Mouse (Mus musculus): Measurements from ENCODE around the gene Tmem72.

Gene Tmem72

DNA sequence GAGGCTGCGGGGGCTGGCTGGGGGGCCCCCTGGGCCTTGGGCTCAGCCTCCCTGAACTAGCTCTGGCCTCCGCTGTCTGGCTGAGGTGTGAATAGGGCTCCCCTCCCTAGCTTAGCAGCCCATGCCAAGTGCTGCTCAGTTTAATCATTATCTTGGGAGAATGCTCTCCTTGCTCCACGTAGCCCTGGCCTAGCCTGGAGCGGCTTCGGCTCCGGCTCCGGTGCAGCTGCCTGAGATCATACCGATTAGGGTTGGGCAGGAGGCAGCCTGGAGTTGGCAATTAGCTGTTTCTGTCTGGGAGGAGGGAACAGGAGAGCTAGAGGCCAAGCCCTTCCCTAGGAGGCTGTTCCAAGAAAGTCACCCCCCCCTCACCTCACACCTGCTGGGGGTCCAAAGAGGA lies at the start of gene Tmem72:
TSS of gene Tmem72 (minus strand) at position 248 of the 400 bp plus-strand sequence.
- no peak for DNase-seq (ENCODE audit: low read depth, low spot score)

DNA sequence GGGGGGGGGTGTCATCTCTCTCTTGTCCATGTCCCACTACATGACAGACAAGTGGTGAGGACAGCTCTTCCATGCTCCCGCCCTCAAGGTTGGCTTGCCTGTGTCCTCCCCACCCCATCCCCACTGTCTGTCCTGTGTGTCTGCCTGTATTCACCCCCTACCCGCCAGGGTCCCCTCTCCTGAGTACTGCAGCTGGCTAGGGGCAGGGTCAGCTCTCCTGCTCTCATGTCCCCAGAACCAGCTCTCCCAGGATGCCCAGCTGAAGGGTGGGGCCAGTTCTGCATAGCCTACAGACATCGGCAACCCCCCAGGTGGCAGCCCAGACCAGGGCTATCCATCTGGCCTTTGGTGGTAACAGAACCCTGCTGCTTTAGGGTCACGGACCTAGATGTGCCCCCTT lies 47.8 kb upstream of the Tmem72 start:
- DNase-seq (ENCODE audit: low read depth, low spot score): no peak

DNA sequence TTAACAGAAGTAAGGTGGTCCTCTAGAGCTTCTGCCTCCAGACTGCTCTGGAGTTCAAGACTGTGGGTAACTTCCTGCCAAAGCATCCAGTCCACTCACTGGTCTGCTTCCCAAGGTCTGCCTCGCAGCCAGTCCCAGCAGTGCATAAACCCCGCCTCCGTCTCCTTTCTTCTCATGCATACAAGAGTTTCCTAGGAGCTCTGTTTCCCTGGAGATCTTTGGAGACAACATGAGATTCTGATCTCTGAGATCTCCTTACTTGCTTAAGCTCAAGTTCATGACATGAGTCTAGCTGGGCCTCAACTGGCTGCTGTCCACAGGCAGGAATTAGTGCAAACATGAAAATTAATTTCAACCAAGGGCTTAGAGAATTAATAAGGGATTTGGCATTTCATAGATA lies 45.6 kb upstream of the Tmem72 start:
- DNase-seq (ENCODE audit: low read depth, low spot score): no peak

DNA sequence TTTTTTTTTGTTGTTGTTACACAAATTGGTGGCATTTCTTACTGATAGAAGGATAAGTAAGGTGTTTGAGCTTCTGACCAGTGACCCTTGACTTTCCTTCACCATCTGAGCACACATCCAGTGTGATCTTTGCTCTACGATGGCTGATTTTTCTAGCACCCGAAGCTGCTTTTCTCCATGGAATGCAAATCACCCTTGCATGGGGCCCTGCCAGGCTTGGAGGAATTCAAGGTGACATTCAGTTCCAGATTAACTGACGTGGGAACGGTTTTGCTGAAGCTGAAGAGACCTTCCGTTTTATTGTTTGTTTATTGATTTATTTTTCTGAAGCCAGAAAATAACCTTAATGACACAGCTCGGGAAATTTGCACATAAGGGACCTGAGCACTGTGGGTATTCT lies 43.5 kb upstream of the Tmem72 start:
- DNase-seq (ENCODE audit: low read depth, low spot score): no peak

DNA sequence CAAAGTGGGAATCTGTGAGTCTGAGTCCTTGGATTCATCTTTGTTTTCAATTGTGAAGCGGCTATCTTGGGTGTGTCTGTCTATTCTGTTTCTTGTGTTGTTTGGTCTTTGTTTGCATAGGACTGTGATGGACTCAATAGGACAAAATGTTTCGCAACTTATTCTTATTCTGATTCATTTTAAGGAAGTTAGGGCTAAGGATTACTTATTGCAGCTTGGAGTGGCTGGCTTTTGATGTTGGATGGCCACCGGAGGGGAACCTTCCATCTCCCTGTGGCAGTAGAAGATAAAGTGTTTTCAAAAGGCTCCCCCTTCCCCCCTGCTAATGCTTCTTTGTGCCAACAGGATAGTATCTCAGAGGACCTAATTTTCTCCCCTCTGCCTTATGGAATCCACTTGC lies 39.7 kb upstream of the Tmem72 start:
- no peak for DNase-seq (ENCODE audit: low read depth, low spot score)

DNA sequence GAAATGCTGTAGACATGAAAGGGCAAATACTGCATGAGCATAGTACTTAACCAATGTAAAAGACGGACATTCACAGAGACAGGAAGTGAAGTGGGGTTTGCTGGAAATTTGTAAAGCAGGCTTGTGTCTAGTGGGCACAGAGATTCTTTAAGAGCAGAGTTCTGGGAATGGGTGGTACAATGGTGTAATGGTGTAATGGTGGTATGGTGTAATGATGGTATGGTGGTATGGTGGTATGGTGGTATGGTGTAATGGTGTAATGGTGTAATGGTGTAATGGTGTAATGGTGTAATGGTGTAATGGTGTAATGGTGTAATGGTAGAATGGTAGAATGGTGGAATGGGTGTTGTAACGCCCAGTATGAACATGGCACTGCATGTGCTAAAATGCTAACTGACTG lies 21.3 kb upstream of the Tmem72 start:
- no peak for DNase-seq (ENCODE audit: low read depth, low spot score)

DNA sequence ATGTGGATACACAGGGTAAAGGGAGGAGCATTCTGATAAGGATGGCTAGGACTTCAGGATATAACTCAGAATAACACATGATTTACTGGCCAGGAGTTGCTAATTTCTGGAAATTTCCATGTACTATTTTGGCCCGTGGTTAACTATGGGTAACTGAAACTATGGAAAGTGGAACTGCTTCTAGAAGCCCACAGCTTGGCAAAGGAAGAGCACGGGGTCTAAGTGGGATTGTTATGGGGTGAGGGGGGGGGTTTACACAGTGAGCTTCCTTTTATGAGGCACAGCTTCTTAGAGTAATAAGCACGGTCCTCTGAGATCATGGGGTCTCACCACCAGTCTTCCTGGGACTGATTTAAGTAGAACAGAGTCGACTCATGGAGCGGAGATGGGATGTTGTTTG lies 18.6 kb upstream of the Tmem72 start:
- DNase-seq (ENCODE audit: low read depth, low spot score): no peak

DNA sequence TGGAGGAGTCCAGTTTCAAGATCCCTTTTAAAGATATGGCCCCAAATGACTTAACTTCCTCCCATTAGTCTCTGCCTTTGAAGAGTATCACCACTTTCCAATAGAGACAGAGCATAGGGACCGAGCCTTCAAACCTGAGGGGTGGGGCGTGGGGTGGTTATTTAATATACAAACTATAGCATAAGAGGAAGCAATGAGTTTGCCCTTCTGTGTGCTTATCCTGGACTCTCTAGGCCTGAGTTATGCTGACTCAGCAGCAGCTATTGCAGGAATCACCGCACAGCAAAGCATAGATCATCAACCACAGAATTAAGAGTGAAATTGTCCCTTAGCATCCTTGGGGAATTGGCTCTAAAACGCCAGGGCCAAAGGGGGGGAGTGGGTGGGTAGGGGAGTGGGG lies 16.9 kb upstream of the Tmem72 start:
- DNase-seq (ENCODE audit: low read depth, low spot score): no peak

DNA sequence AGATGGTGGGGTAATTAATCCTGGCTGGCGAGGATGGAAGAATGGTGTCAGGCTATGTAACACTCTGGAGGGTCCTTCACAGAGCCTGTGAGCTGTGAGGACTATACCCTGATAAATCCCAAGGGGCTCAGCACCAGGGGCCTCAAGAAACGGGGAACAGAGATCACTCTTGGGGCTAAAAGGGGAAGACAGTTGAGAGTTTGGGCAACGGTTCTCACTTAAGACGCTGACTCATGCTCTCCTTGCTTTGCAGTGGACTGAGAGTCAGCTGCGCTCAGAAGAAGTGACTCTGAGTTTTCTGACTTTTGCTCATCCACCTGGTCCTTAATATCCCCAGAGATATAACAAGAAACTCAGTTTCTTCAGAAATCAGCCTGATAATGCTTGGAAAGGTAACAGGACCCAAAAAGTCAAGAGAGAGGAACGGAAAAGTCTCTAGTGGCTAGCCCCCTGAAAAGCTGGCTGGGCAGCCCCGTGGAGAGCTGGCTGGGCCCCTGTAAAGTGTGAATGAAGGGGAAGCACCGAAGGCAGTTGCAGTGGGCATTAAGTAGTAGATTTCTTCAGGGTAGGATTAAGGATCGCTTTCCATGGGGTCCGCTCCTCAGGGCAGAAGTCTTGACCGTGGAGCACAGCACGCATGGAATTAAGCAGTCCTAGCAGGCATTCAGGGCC lies 7.9 kb upstream of the Tmem72 start:
- no peak for DNase-seq (ENCODE audit: low read depth, low spot score)

DNA sequence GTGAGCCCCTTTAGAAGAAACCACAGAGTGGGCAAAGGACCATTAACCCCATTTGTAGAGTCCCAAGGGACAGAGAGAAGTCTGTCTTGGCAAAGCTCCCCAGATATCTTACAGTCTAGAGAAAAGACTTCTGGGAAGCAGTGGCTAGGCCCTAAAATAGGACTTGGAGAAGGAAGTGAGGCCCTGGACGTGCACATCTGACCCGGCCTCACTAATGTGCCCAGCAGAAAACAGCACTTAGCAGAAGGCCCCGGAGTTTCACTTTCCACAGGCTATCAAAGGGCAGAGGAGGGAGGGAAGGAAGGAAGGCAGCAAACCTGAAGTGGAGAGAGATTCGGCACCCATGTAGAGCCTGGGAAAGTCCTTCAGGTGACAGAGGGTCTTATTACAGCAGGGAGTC lies 2.2 kb upstream of the Tmem72 start:
- DNase-seq (ENCODE audit: low read depth, low spot score): no peak

DNA sequence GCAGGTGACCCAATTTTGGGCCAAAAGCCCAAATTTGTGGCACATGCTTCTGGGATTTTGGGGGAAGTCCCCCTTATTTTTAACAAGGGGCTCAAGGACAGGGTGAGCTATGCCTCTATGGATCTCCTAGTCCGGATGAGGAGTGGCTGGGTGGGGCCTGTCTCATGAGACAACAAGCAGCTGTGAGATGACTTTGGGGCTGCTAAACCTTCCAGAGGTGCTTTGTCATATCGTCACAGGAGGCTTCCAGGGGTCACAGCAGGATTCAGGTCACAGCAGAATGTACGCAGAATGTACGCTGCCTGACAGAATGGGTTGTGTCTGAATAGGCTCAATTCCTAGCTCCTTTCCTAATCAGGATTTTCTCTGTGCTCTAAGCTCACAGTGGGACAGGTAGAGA lies 1.6 kb upstream of the Tmem72 start:
- no peak for DNase-seq (ENCODE audit: low read depth, low spot score)

DNA sequence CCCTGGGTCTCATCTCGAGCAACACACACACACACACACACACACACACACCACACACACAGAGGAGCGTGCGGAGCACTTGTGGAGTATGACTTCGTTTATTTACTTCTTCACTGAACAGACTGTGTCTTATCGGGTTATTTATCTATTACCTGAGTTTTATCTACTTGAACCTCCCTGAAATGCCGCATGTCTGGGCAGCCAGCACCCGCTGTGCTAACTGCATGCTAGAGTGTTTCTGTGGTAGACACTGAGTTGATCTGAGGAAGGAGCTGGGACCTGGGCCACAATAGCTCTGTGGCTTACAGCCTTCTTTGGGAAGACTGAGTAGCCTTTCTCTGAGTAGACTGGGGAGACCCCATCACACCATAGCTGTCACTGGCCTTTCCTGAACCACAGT lies 1.1 kb upstream of the Tmem72 start:
- no peak for DNase-seq (ENCODE audit: low read depth, low spot score)

DNA sequence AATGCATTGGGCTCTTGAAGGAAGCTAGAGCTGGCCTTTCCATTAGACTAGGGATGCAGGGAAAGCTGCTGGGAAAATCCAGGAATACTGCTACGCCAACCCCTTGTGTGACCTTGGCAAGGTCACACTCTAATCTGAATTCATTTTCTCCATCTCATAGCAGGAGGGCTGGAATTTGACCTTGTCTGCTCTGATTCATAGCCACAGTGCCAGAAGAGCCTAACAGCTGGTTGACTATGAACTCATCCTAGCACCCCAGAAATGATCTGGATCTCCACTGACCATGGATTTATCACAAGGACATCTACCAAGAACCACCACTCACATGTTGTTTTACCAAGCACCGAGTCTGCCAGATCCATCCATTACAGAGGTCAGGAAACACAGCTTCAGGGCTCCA lies 1.5 kb downstream of the Tmem72 start:
- no peak for DNase-seq (ENCODE audit: low read depth, low spot score)

DNA sequence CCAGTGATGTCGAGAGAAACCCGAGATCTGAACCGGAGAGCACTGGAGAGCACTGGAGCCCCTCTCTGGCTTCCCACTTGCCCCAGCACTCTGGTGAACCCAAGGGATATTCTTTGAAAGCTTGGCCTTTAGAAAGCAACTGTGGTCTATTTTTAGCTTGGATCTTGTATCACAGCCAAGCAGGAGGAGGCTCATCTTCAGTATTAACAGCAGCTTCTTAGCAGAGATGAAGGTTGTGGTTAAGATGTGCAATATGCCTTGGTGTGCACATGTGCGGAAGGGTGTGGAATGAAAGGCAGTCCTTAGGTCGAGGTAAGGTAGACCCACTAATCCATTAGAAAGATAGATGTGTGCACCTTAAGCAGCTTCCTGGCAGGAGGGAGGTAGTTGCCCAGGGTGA lies 2.1 kb downstream of the Tmem72 start:
- DNase-seq (ENCODE audit: low read depth, low spot score): no peak

DNA sequence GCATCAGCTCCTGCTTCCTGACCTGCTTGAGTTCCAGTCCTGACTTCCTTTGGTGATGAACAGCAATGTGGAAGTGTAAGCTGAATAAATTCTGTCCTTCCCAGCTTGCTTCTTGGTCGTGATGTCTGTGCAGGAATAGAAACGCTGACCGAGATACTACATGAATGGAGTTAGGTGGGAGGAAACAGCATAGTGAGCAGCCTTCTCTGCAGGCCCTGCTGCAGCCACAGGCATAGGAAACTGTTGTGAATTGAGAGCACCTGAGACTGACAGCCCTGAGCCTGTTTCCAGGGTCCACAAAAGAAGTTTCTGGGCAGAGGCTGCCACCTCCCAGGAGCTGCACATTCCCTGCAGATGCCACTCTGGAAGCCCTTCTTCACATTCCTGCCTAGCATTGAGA lies 2.7 kb downstream of the Tmem72 start:
- DNase-seq (ENCODE audit: low read depth, low spot score): no peak

DNA sequence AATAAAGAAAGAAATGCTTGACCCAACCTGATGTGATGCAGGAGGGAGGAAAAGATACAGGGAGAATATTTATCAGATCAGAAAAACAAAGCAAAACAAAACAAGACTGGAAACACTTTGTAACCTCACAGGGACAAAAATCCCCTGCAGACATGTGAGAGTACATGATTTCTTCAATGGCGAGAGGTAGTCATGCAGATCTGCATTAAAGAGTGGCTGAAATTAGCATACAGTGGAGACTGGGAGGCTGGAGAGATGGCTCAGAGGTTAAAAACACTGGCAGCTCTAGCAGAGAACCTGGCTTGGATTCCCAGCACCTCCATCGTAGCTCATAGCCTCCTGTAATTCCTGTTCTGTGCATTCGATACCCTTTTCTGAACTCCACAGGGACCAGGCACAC lies 4.2 kb downstream of the Tmem72 start:
- DNase-seq (ENCODE audit: low read depth, low spot score): no peak

DNA sequence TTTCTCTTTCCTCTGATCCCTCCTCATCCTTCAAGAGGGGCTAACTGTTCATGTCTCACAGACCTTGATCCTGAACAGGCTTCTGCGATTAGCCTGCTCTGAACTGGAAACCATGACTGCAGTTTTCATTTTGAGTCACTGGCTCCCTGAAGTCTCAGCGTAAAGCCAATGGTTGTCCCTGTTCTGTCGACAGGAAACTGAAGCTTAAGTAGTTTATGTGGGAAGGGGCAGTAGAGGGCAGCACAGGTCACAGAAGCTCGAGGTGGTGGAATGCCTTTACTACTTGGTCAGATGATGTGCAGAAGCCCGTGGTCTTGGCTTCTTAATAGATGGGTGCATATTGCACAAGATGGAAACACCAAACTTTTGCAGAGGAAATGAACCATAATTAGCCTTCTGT lies 4.7 kb downstream of the Tmem72 start:
- no peak for DNase-seq (ENCODE audit: low read depth, low spot score)

DNA sequence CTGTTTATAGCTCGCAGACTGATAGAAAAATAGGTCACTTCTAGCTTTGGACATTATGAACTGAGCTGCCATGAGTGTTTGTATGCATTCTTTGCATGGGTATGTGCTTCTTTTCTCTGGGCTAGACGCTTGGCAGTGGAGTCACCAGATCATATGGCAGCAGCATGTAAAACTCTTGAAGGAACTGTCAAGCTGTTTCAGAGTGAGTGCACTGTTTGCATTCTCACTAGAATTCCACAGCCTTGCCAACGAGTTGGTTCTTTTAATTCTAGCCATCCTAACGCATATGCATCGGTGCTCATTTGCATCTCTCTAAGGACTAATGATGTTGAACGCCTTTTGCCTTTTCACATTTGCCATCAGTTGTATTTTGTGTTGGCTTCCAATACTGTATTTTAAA lies 12.4 kb downstream of the Tmem72 start:
- no peak for DNase-seq (ENCODE audit: low read depth, low spot score)

DNA sequence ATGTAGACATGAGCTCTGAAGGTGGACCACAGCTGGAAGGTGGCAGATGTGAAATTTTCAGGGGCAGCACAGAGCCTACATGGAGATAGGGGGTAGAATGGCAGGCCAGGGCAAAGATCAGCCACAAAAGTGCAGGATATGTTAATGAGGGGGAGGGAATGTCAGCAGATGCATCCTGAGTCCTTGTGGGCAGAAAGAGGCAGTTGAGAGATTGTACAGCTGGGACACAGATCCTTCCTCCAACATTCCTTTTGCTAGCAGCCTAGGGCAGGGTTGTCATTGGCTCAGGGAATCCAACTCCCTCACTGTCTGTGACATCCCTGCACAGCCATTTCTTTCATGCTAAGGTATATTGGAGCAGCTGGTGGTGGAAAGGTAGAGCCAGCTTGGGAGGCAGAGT lies 15.9 kb downstream of the Tmem72 start:
- DNase-seq (ENCODE audit: low read depth, low spot score): no peak

DNA sequence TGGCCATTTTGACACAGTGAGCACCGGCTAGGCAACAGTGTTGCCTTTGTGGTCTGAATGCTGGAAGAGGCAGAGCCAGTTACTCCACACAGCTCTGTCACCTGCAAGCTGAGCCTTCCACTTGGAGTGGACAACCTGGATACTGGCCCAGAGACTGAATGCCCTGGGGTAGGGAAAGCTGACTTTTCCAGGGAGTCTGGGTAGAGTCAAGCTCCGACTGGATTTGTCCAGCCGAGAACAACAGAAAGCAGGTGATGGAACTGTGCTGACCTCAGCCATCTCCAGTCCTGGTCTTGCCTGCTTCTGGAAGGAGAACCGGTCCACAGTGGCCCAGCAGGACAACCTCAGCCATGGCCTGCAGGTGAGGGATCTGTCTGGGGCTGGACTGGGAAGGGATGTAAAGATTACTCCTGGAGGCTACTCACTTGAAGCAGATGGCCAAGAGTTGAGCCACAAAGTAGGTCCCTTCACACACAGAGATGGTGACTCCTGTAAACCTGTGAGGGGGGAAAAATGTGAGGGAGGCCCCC lies 18.8 kb downstream of the Tmem72 start:
- DNase-seq (ENCODE audit: low read depth, low spot score): no peak

DNA sequence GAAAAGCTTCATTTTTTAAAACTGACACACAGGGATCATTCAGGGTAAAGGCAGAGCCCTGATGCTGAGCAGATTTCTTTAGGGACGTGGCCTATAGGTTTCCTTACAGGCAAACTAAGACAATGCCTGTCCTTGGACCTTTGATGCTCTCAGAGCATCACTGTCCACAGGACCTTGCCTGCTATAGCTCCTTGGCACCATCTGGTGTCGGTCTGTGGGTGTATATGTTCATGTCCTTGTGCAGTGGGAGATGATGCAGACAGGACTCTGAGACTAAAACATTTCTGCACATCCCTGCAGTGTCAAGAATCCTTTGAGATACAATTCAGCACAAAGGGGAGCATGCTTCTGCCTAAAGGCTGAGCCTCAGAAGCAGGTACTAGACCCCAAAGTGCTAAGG lies 19.3 kb downstream of the Tmem72 start:
- DNase-seq (ENCODE audit: low read depth, low spot score): no peak

DNA sequence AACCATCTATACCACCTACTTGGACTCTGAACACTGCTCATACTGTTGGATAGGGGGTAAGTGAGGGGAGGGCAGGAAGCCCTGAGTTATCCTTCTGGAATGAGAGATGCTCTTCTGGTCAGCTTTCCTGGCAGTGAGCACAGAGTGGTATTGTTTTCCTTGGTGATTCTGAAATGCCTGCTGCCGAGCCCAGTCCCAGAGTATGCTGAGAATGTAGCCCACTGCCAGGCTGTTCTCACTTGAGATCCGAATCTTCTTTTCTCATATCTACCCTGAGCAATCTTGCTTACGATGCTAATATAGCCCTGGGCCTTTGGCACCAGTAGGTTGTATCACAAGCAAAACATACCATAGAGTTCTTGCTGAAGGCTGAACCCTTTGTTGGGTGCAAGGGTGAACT lies 22.4 kb downstream of the Tmem72 start:
- DNase-seq (ENCODE audit: low read depth, low spot score): no peak

DNA sequence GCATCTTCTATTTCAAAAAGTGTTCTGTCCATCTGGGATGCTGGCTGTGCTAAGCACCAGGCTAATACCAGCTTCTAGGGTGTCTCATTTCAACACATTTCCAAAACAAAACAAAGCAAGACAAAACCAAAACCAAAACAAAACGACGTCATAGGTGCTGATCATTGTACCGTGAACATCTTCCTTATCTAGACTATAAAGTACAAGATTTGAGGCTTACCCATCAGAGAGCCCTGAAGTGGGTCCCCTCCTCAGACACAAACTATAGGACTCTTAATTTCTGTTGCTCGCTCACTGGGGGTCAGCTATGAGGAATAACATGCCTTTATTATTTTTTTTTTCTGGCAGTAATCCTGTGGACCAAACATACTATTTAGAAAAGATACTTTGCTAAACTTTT lies 23.1 kb downstream of the Tmem72 start:
- DNase-seq (ENCODE audit: low read depth, low spot score): no peak

DNA sequence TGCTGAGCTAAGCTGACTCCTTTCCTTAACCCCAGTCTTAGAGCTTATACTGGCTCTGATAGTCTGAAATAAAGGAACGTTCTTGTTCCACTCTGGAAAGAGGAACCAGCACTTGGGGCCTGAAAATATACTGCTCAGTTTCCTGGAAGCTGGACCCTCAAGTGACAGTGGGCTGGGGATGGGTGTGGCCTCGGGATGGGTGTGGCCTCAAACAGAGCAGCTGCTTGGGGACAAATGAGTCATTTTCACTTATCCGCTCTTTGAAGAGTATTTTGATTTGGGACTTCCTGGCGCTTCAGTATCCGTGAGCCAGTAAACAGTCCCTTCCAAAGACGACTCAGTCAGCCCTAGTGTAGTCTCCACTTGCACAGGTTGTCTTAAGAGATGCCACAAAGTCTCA lies 34.4 kb downstream of the Tmem72 start:
- DNase-seq (ENCODE audit: low read depth, low spot score): peak; percentile 17
